Mouse (Mus musculus): ENCODE measurements around the gene Actrt2.

- no peak for TF ChIP-seq CTCF (IDR thresholded peaks at IDR 0.05; ENCODE audit: extremely low read depth, insufficient read length, insufficient replicate concordance, low read depth, low read length)
- no peak for TF ChIP-seq POLR2A (IDR thresholded peaks at IDR 0.05; ENCODE audit: low read depth, low read length)
Observed at GRCm38 (mm10) chr4:154660025-154660424, 7.6 kb downstream of the Actrt2 start.
